Mouse (Mus musculus): ENCODE data around the gene Mroh7.

The Mroh7 gene

GRCm38 (mm10) chr4:106699989-106700388 lies 30.7 kb downstream of the Mroh7 start:
- DNase-seq (ENCODE audit: low spot score in 2 of 2) = peak; percentile 47 to 66

DNA sequence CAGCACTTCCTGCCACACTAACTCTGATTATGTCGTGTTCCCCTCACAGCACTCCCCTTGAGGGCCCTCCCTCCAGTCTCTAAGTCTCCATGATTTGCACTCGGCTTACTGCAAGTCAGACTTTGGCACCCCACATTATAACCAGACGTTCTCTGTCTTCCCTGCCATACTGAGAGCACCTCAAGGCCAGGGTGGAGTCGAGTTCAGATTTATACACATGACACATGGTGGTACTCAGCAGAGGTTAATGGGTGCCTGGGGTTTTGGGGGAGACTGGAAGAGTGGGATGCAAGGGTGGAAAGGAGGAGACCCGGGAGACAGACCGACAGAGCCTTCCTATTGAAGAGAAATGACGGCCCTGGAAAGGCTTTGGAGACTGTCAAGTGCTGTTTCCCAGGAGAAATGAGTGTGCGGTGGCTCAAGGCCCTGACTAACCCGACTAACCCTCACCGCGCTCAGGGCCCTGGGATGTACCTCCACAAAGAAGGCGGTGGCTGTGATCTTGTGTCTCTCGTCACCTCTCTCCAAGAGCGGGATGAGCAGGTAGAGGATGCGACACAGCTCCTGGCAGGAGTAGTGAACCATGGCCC lies 36.8 kb downstream of the Mroh7 start:
- no peak for DNase-seq (ENCODE audit: low spot score in 2 of 2)

DNA sequence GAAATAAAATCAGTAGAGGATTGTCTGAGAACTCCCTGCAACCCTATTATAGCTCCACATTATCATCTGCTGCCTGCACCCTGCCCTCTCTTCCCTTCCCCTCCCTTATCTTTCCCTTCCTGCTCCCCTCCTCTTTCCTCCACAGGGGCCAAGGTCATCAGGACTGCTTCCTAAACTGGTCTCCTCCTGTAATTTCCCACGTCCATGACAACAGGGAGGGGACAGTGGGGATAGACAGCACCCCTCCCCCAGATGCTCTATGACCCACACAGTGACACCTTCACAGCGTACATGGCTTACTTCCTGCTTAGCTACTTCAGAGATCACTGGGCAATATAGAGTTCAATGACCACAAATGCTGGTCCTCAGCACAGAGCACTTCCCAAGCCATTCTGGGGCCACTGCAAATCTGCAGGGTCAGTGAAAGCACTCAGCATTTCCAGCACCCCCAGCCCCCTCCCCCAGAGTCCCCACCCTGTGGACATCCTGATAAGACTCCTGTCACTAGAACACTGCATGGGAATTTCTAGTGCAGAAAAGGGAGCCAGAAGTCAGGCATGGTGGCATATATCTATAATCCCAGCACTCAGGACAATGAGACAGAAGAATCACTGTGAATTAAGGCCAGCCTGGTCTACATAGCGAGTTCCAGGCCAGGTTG lies 42.0 kb downstream of the Mroh7 start:
- DNase-seq (ENCODE audit: low spot score in 2 of 2) = no peak

DNA sequence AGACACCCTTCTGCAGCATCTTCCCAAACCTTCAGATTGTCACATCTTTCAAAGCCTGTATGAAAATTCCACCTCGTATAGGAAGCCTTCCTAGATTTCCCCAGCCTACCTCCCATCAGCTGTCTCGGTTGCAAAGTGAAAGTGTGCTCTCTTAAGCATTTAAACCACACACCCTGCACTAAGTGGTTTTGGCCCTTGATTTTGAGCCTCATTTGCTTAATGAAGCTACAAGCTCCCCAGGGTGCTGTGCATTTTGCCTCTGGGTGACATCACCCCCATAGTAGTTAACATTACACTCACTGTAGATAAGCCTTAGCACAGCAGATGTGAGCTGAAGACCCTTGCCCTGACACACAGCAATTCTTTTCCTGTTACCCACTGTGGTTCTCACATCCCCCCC lies 49.8 kb downstream of the Mroh7 start:
- DNase-seq (ENCODE audit: low spot score in 2 of 2) = no peak

- no peak for DNase-seq (ENCODE audit: low spot score in 2 of 2)
These were observed 51.6 kb downstream of the Mroh7 start for GRCm38 (mm10) chr4:106679152-106679551.

- DNase-seq (ENCODE audit: low spot score in 2 of 2) = peak; percentile 89 to 93
These were observed 52.1 kb downstream of the Mroh7 start, which contains the start of gene Ttc4 for GRCm38 (mm10) chr4:106678442-106679118. Ttc4 (minus strand) TSS chr4:106678944.

- DNase-seq (ENCODE audit: low spot score in 2 of 2) = no peak
These were observed 54.0 kb downstream of the Mroh7 start for GRCm38 (mm10) chr4:106676749-106677148.

- no peak for DNase-seq (ENCODE audit: low spot score in 2 of 2)
These were observed 64.2 kb downstream of the Mroh7 start for GRCm38 (mm10) chr4:106666546-106666945.

GRCm38 (mm10) chr4:106665673-106666072 lies 65.1 kb downstream of the Mroh7 start:
- no peak for DNase-seq (ENCODE audit: low spot score in 2 of 2)

- no peak for DNase-seq (ENCODE audit: low spot score in 2 of 2)
These were observed 65.5 kb downstream of the Mroh7 start for GRCm38 (mm10) chr4:106665269-106665668.

DNA sequence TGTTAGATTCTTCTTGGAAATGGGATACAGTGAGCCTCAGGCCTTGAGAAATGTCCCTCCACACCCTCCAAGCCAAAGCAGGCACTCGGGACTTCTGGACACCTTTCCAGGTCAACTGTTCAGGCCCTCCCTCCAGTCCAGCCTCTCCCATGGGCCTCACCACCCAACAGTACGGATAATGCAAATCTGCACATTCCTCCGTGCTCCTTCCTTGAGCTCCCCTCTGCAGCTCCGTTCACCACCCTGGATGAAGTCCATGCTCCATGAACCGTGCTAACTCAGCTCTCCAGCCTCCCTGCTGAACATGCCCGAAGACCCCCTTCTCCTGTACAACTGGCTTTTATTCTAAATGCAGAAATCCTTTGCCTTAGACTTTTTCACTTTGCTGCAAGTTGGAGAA lies 66.0 kb downstream of the Mroh7 start:
- no peak for DNase-seq (ENCODE audit: low spot score in 2 of 2)

- DNase-seq (ENCODE audit: low spot score in 2 of 2) = no peak
These were observed 66.7 kb downstream of the Mroh7 start for GRCm38 (mm10) chr4:106663956-106664470.

- DNase-seq (ENCODE audit: low spot score in 2 of 2) = no peak
These were observed 75.0 kb downstream of the Mroh7 start for GRCm38 (mm10) chr4:106655681-106656080.

- DNase-seq (ENCODE audit: low spot score in 2 of 2) = no peak
These were observed 77.7 kb downstream of the Mroh7 start for GRCm38 (mm10) chr4:106653051-106653450.

DNA sequence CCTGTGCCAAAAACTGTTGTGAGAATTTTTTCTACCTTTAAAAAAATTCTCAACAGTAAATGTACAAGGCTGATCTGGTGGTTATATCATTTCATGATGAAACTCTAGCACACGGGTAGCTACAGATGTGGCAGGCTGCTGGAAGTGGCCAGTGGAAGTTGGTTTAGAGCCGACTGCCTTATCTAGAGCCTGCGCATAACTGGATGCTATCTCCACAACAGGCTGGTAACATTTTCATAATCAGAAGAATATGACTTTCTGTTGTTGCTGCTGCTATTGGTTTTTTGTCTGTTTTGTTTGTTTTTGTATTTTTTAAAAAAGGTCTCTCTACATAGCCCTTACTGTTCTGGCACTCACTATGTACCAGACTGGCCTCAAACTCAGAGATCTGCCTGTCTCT lies 78.2 kb downstream of the Mroh7 start:
- no peak for DNase-seq (ENCODE audit: low spot score in 2 of 2)

- peak; percentile 99 for DNase-seq (ENCODE audit: low spot score in 2 of 2)
These were observed 79.7 kb downstream of the Mroh7 start, which contains the start of gene Pars2 for GRCm38 (mm10) chr4:106650833-106651527. Pars2 (plus strand) TSS chr4:106651069.

DNA sequence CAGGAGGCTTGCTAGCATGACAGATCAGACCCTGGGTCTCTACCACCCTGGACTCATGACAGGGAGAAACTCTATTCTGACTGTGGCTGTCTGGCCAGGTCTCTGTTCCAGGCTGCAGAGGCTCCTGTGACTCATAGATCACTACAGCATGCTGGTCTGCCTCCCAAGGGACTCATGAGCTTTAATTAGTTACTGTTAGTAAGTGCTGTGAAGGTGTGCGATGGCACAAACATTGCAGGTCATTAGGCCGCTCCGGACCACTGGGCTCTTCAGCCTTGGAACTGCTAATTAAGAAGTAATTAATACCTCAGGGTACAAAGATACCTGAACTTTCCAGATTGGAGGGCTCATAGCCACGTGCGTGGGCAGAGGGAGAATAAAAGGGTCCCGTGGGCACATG lies 83.6 kb downstream of the Mroh7 start:
- no peak for DNase-seq (ENCODE audit: low spot score in 2 of 2)

DNA sequence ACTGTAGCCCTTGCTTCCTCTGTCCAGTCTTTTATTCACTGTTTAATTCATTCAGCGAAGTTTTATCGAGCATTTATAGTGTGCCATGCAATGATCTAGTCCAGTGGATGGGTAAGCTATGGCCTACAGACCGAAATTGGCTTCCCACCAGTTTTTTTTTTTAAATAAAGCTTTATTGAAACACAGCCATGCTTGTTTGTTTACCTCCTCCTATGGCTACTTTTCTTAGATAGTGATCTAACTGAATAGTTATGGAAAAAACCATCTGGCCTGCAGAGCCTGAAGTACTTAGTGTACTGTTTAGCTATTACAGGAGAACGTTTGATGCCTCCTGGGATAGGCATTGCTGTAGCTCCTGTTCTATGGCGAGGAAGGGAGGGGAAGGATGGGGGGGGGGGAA lies 84.9 kb downstream of the Mroh7 start:
- DNase-seq (ENCODE audit: low spot score in 2 of 2) = no peak

DNA sequence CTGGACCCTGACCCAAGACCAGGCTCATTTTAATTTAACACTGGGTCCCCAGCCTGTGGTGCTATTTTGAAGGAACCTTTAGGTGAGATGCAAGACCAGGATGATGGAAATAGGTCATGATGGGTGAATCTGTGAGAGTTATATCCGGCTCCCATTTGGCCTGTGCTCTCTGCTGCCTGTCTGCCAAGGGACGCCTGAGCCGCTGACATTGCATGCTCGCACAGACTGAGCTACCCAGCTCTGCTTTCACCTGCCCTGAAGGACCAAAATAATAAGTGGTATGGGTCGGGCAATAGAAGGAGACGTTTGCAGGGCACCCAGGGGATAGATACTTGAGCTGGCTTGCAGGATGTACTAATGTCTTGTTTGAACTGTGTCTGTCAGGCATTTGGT lies 86.5 kb downstream of the Mroh7 start:
- no peak for DNase-seq (ENCODE audit: low spot score in 2 of 2)

GRCm38 (mm10) chr4:106643483-106644217 lies 87.1 kb downstream of the Mroh7 start:
- no peak for DNase-seq (ENCODE audit: low spot score in 2 of 2)

DNA sequence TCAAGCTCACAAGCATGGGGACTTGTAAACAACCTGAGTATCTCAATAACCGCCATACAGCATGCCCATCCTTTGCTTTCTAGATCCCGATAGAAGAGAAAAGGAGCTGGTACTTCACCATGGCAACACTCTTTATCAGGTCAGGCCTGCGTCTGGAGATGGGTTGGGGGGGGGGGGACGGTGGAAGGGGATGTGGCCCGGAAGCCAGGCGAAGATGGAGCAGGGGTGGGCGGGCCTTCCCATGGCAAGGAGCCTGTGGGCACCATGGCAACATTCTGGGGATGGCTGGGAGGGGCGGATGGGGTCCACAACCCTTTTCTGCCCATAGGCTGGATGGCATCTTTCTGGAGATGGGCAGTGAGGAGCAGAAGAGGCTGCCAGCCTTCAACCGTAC lies 96.6 kb downstream of the Mroh7 start:
- peak in 1 of 2 experiments; percentile 60 for DNase-seq (ENCODE audit: low spot score in 2 of 2)
